Mouse (Mus musculus) cerebellum, adult 11 months (tissue): ENCODE measurements around the gene Mthfr.
"Not testable (repeated sequence)": the region's sequence is repeated elsewhere in the genome, so short reads cannot be mapped to it uniquely, and the experiment has no call there.

Experiments
- DNase-seq: peaks from one replicate; pipeline ENCODE4 v3.0.0; 2022

The Mthfr gene

DNA sequence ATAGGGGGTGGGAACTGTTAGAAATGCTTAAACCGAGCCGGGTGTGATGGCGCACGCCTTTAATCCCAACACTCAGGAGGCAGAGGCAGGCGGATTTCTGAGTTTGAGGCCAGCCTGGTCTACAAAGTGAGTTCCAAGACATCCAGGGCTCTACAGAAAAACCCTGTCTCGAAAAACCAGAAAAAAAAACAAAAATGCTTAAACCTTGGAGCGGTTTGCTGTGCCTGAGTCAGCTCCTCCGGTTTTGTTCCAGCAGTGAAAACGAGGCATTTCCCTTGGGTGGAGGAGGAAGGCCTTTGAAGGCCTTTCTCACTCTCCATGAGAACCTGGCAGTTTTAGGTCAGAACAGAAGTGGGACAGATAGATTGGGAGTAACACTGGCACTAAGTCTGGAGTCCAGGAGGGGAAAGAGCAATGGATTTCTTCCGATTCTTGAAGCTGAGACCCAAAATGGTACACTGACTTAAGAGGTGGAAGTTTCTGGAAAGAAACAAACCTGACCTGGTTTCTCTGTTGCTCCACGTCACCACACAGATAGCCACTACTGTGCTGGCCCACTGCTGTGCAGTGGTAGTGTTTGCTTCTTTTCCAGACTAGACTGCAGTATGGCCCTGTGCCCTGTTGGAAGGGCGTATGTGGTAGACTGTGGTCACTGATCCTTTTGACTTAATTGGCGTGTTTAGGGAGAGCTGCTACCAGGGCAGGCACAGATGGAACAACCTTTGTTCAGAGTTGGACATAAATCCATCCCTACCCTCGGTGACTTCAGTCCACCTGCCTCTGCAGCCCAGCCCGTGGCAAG is 1.4 kb downstream of the Mthfr start:
- DNase-seq = no peak

DNA sequence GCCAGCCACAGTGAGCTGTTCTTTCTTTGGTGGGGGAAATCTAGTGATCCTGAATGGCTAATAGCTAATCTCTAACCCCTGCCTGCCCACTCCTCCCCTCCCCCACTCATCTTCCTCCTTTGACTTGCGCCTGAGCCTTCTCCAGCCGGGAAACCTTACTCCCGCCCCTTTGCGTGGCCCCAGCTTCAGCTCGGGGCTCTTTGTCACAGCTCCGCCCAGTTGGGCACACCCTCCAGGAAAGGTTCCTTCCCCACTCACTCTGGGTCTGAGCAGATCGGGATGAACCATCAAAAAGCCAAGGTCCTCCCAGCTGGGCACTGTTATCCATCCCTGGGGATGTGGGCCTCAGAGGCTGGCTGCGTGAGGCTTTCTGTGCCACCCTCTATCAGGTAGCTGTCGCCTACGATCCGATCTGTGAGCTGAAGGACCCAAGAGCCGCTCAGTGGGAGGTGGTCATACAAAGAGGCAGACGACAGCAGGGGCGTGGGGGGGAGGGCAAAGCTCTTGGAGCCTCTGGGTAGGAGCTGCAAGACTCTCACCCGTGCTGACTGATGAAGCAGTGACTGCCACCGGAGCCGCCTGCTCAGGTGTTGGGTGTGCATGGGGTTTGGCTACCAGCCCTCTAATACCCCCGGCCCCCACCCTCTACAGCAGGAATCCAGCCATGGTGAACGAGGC is 2.2 kb downstream of the Mthfr start:
- peak; percentile 64 for DNase-seq

DNA sequence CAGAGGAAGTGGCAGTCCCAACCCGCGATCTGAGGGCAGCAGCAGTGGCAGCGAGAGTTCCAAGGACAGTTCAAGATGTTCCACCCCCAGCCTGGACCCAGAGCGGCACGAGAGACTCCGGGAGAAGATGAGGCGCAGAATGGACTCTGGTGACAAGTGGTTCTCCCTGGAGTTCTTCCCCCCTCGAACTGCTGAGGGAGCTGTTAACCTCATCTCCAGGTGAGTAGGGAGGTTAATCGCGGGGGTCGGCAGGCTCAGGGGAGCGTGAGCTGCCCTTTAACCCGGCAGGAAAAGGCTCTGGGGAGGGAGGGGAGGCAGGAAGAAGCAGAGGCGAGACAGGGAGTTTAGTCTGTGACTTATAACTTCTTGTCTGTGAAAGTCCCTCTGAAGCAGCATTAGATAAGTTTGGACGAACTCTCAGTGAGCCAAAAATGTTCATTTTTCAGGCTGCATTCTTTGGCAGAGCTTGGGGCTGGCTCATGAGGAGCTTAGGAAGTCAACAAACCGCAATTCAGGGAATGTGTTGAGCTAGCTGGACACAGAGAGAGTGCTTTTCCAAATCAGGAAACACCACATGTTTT is 2.8 kb downstream of the Mthfr start:
- no peak for DNase-seq

DNA sequence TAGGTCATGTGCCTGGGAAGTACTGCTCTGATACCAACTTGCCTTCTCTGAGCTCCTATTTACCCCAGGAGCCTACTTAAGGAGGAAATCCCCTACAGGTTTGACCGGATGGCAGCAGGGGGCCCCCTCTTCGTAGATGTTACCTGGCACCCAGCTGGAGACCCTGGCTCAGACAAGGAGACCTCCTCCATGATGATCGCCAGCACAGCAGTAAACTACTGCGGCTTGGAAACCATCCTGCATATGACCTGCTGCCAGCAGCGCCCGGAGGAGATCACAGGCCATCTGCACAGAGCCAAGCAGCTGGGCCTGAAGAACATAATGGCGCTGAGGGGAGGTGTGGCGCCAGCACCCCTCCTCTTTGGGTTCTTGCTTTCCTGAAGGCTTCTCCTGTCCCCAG is 4.5 kb downstream of the Mthfr start:
- DNase-seq = not testable (repeated sequence)

DNA sequence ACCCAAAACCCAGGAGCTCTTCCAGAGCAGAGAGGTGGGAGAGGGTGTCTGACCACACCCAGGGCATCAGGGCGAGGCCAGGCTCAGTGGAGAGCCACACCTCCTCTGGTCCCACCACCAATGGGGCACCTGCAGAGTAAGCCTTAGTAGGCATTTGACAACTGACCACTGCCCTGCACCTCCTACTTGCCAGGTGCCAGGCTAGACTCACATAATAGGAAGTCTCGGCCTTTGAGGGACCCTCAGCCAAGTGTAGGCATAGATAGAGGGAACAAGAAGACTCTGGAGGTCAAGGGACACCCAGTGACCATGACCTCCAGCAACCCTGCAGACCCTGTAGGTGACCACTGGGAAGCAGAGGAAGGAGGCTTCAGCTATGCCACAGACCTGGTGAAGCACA is 5.2 kb downstream of the Mthfr start:
- no peak for DNase-seq

DNA sequence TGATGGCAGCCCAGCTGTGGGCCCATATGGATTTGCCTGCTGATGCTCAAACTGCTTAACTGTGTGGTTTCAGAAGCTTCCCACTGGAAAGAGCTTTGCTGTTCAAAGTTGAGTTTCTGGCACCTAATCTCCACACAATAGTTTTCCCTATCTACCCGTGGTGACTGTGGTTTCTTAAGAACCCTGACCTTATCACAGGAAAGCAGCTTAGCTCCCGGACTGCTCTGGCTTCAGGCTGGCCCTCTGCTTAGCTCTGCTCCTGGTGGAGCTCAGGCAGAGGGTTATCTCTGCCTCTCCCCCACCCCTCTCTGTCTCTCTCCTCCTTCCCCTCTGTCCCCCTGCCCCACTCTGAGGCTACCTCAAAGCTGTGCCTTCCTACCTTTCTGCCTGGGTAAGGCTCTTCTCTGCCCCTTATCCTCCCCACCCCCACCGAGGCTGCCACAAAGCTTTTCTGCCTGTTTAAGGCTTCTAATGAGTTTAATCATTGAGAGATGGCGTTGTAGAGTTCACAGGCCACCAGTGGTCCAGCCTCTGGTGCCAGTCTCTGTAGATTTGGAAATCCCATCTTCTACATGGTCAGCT is 7.7 kb downstream of the Mthfr start:
- no peak for DNase-seq

DNA sequence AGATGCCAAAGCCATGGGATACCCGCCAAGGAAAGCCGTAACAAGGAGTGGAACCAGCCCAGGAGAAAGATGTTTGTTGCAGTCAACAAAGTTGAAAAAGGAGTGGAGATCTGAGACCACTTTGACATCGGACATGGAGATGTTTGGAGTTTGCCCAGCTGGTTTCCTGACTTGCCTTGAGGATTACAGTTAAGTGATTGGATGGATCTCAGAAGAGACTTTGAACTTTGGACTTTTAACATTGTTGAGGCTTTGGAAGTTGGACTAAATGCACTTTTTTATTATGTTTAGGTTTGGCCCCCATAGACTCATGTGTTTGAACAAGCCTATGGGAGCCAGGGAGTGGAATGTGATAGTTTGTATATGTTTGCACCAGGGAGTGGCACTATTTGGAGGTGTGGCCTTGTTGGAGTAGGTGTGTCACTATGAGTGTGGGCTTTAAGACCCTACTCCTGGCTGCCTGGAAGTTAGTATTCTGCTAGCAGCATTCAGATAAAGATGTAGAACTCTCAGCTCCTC is 11.6 kb downstream of the Mthfr start:
- not testable (repeated sequence) for DNase-seq

DNA sequence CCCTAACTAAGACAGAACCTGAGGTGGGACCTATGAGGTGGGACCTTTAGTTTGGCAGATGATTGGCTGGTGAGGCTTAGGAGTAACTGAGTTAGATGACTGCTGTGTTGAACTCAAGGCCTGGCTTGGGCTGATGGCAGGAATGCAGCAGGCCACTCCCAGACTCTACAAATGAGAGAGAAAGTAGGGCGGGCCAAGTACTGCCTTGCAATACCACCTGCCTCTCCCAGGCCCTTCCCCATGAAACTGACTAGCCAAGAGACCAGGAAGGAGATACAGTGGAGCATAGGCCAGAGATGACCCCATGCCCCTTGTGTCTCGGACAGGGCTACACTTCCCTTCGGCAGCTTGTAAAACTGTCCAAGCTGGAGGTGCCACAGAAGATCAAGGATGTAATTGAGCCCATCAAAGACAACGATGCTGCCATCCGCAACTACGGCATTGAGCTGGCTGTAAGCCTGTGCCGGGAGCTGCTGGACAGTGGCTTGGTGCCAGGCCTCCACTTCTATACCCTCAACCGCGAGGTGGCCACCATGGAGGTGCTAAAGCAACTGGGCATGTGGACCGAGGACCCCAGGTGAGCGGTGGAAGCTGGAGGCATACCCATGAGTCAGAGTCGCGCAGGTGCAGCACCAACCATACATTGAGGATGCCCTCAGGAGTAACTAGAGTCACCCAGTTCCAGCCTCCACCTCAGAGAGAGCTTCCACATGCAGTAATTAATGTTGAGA is 12.3 kb downstream of the Mthfr start:
- no peak for DNase-seq

DNA sequence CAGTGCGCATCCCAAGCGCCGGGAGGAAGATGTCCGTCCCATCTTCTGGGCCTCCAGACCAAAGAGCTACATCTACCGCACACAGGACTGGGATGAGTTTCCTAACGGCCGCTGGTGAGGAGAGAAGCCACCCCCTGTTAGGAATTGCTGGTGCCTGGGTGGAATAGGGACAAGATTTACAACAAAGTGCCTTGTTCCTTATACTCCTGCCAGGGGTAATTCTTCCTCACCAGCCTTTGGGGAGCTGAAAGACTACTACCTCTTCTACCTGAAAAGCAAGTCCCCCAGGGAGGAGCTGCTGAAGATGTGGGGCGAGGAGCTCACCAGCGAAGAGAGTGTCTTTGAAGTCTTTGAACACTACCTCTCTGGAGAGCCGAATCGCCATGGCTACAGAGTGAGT is 13.0 kb downstream of the Mthfr start:
- DNase-seq = no peak

DNA sequence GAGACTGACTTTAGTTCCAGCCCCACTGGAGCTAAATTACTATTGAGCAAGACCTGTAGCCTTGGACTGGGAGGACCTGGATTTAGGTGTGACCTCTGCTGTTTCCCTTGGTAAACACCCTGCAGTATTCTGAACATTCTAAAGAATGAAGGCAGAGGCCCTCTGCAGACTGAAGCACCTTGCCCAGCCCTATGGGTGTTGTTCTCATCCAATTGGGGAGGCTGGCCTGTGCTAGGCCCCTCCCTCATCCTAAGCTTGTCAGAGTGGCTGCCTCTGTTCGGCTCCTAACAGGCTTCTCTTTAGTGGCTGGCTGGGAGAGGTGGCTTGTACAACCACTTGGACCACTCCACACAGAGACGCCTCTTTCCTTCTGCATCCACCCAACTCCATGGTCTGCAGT is 14.1 kb downstream of the Mthfr start:
- DNase-seq = no peak

DNA sequence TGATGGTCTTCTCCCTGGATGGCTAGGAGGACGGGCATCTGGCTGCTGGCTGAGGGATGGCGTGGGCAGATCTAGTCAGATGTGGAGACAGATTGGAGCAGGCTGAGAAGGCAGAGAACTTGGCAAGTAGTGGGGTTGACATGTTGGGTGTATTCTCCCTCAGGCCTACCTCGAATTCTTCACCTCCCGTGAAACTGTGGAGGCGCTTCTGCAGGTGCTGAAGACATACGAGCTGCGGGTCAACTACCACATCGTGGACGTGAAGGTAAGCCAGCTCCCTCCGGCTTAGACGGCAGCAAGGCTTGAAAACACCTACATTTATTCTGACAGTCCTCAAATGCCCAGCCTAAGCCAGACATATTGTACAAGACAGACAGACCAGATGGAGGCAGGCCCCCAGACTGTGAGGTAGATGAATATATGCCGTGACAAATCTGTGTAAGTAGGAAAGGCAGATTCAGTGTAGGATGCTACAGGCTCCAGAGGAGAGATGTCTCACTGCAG is 14.6 kb downstream of the Mthfr start:
- DNase-seq = no peak

DNA sequence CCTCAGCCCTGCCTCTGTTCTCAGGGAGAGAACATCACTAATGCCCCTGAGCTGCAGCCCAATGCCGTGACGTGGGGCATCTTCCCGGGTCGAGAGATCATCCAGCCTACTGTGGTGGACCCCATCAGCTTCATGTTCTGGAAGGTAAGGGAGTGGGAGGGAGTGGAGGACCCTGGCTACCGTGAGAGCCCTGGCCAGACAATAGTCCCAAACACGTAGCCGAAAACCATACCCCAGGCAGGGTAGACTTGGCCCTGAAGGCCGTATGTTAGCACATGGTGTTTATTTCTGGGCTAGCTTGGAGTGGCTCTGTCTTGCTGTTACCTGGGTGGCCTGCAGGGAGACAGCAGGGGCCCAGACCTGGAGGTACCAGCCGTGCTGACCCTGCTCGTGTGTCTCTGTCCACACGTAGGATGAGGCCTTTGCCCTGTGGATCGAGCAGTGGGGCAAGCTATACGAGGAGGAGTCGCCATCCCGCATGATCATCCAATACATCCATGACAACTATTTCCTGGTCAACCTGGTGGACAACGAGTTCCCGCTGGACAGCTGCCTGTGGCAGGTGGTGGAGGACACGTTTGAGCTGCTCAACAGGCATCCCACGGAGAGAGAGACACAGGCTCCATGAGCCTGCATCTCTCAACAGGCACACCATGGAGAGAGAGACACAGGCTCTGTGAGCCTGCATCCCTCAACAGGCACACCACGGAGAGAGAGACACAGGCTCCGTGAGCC is 16.3 kb downstream of the Mthfr start:
- DNase-seq = peak; percentile 63

DNA sequence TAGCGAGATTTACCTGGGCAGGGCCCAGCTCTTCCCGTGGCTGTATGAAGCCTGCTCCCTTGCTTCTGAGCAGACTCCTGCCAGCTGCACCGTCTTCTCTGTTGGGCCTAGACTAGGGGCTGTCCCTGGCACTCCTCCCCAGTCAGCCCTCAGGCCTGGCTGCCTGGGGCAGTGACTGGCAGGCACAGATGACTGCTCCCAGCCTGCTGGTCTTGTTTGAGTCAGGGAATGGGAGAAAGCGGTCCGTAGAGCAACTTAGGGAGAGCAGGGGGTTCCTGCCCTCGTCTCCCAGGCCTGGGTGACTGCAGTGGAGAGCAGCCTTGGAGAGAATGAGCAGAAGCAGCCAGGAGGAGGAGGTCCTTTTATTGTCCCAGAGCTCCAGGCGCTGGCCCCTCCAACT is 17.4 kb downstream of the Mthfr start:
- DNase-seq = no peak

DNA sequence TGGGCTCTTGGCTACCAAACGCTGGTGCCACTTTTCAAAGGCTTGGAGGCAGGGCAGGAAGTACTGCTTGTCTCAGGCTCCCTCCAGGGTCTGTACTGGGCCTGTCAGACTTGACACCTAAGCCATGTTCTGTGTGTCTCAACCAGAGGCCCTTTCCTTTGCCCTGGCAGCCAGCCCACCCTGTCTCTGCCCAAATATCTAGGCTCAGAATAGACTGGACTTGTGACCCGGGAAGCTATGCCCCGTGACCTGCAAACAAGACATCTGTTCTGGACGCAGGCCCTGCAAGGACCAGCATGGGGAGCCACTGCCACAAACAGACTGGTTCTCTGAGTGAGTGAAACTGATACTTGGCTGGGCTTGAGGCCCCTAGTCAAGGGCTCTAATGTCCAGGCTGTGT is 17.9 kb downstream of the Mthfr start:
- DNase-seq = no peak

DNA sequence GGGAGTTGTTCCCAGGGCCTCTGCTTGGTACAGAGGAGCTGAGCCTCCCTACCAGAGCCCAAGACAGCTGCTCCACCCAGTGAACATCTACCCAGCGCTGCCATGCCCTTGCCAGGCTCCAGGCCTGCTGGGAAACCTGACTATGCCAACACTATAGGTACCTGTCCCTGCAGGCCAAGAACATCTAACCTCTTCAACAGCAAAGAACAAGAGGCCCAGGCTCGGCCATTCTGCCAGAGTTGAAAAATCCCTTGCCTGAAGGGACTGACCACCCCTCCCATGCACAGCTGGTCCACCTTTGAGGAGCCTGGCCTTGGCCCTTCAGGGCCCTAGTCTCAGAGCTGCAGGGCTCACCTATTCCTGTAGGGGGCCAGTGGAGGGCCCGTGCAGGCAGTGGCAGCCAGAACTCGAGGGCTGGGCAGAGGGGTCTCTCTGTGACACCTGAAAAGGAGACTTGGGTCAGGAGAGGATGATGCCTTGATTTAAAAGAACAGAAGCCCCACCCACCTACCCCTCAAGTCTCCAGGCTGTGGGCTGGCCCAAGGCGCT is 18.9 kb downstream of the Mthfr start:
- DNase-seq = no peak

DNA sequence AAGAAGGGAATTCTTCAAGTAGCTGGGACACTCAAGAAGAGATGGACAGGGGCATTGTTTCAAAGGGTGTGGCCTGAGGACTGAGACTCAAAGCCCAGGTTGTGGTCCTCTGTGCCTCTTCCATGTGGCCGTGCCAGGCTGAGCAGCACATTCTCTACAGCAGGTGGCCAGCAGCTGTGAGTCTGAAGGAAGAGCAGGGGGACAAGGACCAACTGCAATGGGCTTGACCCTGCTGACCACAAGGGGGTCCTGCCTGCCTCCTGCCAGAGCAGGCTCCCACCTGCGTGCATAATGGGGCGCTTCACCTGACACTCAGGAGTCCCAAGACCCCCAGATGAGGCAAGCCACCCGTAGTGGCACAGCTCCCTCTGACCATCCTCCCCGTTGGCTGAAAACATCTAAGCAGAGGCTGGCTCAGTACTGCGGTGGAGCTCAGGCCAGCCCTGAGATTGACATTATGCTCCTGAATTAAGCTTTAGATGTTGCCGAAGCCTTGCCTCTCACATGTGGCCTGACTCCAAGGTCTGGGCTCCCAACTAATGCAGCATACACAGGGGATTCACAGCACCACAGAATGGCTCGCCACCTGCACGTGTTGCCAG is 19.4 kb downstream of the Mthfr start:
- no peak for DNase-seq

DNA sequence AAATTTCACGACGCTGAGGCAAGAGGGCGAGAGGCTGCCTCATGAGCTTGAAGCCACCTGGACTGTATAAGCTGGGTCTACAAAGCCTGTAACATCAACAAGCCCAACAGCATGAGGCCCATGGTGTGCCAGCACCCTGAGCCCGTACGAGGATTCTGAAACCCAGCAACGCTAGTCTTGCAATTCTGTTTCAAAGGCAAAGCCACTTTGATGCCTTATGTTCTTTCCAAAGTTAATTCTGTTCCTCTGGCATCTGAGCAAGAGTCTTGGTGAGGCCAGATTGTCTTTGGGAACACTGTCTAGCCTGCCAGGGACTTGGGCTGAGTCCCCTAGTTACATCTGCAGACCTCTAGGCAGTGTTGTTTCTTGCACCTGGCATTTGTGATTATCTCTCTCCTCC is 20.1 kb downstream of the Mthfr start:
- no peak for DNase-seq

DNA sequence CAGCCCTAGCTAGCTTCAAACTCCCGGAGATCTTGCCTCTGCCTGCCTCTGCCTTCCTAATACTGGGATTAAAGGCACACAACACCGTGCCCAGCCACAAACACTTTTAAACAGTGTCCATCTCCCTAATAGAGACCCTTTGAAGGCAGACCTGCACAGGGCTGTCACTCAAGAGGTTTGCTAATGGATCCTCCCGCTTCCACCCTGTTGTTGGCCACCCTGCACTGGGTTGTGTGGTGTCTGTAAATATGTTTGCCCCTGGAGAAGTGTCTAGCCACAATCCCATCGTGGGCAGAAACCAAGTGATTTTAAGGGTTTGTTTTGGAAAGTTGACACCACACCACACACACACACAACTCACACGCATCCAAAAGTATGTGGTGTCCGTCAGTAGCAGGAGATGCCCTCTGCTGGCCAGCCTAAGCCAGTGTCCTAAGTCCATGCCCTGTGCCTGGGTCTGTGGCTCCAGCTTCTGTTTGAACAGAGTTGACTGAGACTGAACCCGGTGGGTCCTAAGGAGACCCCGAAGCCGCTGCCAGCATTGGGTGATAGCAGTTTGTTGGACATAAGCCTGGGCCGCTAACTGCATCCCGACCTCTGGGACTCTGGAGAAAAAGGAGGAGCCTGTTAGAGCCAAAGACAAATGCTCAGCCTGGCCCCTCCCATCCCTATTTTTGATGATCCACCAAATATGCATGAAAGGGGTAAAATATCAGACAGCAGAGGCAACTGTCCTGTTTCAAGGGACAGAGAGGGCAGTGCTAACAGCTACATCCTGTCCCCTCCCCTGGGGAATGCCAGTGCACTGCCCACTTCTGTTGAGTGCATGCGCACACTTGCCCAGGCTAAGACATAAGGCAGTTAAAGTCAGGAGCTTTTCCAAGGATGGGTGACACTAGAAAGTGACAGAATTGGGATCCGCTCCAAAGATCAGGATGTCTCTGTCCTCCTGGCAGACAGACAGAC is 21.5 kb downstream of the Mthfr start:
- DNase-seq = no peak

DNA sequence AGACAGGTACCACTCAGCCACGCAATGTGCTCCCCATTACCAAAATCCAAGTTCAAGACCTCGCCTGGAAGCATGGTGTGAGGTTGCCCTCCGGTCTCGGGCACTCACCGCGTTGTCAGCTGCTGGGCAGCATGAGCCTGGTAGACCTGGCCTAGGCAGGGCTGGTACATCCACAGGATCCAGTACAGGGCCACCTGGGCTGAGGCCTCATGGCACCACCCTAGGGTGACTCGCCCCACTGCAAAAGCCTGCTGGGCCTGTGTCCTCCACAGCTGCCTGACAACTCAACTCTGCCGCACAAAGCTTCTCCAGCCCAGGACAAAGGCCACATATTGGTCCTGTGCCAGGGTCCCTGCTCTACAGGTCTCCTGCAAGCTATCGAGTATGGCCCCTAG is 22.2 kb downstream of the Mthfr start:
- no peak for DNase-seq
